Mouse (Mus musculus): ENCODE data around the gene Dlat. TPM values are rescaled to one million over a fixed set of nuclear protein-coding genes. Genes with fewer than 3 reads are reported as not detected.

Dlat gene
- 47.2 and 58.0 TPM in 2 replicates for total RNA-seq (2015)
- total RNA-seq (2017) = 47.9 and 48.0 TPM in 2 replicates

GRCm38 (mm10) chr9:50659392-50660217, at the start of gene Dlat:
Dlat (minus strand) TSS chr9:50659780.
- peak; percentile 90 for ATAC-seq (replicated peaks; ENCODE audit: poor library complexity)

- peak; percentile 49 for ATAC-seq (replicated peaks; ENCODE audit: poor library complexity)
These were observed 49.5 kb upstream of the Dlat start for GRCm38 (mm10) chr9:50709108-50709507.

GRCm38 (mm10) chr9:50704907-50705306, 45.3 kb upstream of the Dlat start:
- no peak for ATAC-seq (replicated peaks; ENCODE audit: poor library complexity)

GRCm38 (mm10) chr9:50700921-50701691, 41.5 kb upstream of the Dlat start:
- ATAC-seq (replicated peaks; ENCODE audit: poor library complexity) = 0 out of 2 replicates have a peak, but pooled peaks have one; percentile 16

GRCm38 (mm10) chr9:50698418-50699409, 39.1 kb upstream of the Dlat start:
- peak; percentile 36; the same call in 1 of the 2 replicates for ATAC-seq (replicated peaks; ENCODE audit: poor library complexity)

GRCm38 (mm10) chr9:50697706-50698041, 38.1 kb upstream of the Dlat start:
- ATAC-seq (replicated peaks; ENCODE audit: poor library complexity) = peak; percentile 73

- no peak for ATAC-seq (replicated peaks; ENCODE audit: poor library complexity)
These were observed 37.5 kb upstream of the Dlat start for GRCm38 (mm10) chr9:50696851-50697705.

GRCm38 (mm10) chr9:50695153-50695552, 35.6 kb upstream of the Dlat start:
- ATAC-seq (replicated peaks; ENCODE audit: poor library complexity) = no peak

- ATAC-seq (replicated peaks; ENCODE audit: poor library complexity) = peak; percentile 76
These were observed 34.1 kb upstream of the Dlat start for GRCm38 (mm10) chr9:50693631-50694030.

- ATAC-seq (replicated peaks; ENCODE audit: poor library complexity) = no peak
These were observed 33.3 kb upstream of the Dlat start for GRCm38 (mm10) chr9:50692626-50693580.

- 0 out of 2 replicates have a peak, but pooled peaks have one; percentile 11 for ATAC-seq (replicated peaks; ENCODE audit: poor library complexity)
These were observed 27.5 kb upstream of the Dlat start for GRCm38 (mm10) chr9:50686866-50687652.

GRCm38 (mm10) chr9:50681727-50682126, 22.1 kb upstream of the Dlat start:
- peak; percentile 57 for ATAC-seq (replicated peaks; ENCODE audit: poor library complexity)

GRCm38 (mm10) chr9:50679406-50679805, 19.8 kb upstream of the Dlat start:
- ATAC-seq (replicated peaks; ENCODE audit: poor library complexity) = no peak

- ATAC-seq (replicated peaks; ENCODE audit: poor library complexity) = no peak
These were observed 15.2 kb upstream of the Dlat start for GRCm38 (mm10) chr9:50674771-50675170.

GRCm38 (mm10) chr9:50670690-50671089, 11.1 kb upstream of the Dlat start:
- ATAC-seq (replicated peaks; ENCODE audit: poor library complexity) = peak; percentile 98

GRCm38 (mm10) chr9:50667579-50668498, 8.3 kb upstream of the Dlat start:
- no peak for ATAC-seq (replicated peaks; ENCODE audit: poor library complexity)

- peak; percentile 26 for ATAC-seq (replicated peaks; ENCODE audit: poor library complexity)
These were observed 6.9 kb upstream of the Dlat start for GRCm38 (mm10) chr9:50666442-50666841.

Data from megakaryocyte progenitor cell, adult 5-6 weeks (primary cell).